Mouse (Mus musculus) hindbrain, embryonic 11.5 days (tissue): Measurements from ENCODE around the gene Col25a1. TPM values are rescaled to one million over a fixed set of nuclear protein-coding genes. Genes with fewer than 3 reads are reported as not detected.

Experiments
- ATAC-seq: fragments of 200-750 bp; cut with Nextera tagmentation; 2 replicates; pipeline ENCODE4 v1.8.0; 2017; ENCODE audit warnings: mild to moderate bottlenecking, moderate TSS enrichment, moderate library complexity; ENCODE audit not compliant: low FRiP score
- DNase-seq: peaks from one replicate; pipeline ENCODE4 v3.0.0-alpha.2; 2015; ENCODE audit warnings: low spot score
- H3K27ac ChIP-seq: fragments of 300-500 bp; sonication (generic); 2 replicates; pipeline ENCODE4 v1.5.1; 2014; ENCODE audit warnings: mild to moderate bottlenecking, low read depth, low read length
- H3K27me3 ChIP-seq: fragments of 300-500 bp; sonication (generic); 2 replicates; pipeline ENCODE4 v1.6.1; 2014; ENCODE audit warnings: mild to moderate bottlenecking, low read length, moderate library complexity, mixed read lengths; ENCODE audit not compliant: control insufficient read depth, insufficient read depth
- H3K36me3 ChIP-seq: fragments of 300-500 bp; sonication (generic); 2 replicates; pipeline ENCODE4 v1.6.1; 2014; ENCODE audit warnings: mild to moderate bottlenecking, low read length, moderate library complexity, mixed read lengths; ENCODE audit not compliant: control insufficient read depth, insufficient read depth
- H3K4me1 ChIP-seq: fragments of 300-500 bp; sonication (generic); replicated peaks from 2 replicates; pipeline ENCODE4 v1.6.1; 2014; ENCODE audit warnings: low read length, mixed read lengths; ENCODE audit not compliant: control insufficient read depth, insufficient read depth
- H3K4me2 ChIP-seq: fragments of 300-500 bp; sonication (generic); replicated peaks from 2 replicates; pipeline ENCODE4 v1.6.1; 2014; ENCODE audit warnings: mild to moderate bottlenecking, low read depth, low read length
- H3K4me3 ChIP-seq: fragments of 300-500 bp; sonication (generic); 2 replicates; pipeline ENCODE4 v1.5.1; 2014; ENCODE audit warnings: low read depth, low read length
- H3K9ac ChIP-seq: fragments of 300-500 bp; sonication (generic); 2 replicates; pipeline ENCODE4 v1.6.1; 2014; ENCODE audit warnings: low read depth, low read length
- H3K9me3 ChIP-seq: fragments of 300-500 bp; sonication (generic); 2 replicates; pipeline ENCODE4 v1.6.1; 2016; ENCODE audit warnings: low read length; ENCODE audit not compliant: control insufficient read depth
- WGBS: fragments of 180-500 bp; shearing (Covaris S2); extraction: QIAGEN DNeasy Blood & Tissue Kit; methylation state at CpG from one replicate; pipeline ENCODE4 v1.1.7; 2014; 5-methylcytosine and 5-hydroxymethylcytosine counted together
- polyA plus RNA-seq: library from polyadenylated mRNA; unstranded; fragments of >200 nt; fragmentation: Nextera tagmentation; extraction: Ambion mirVana; gene quantifications from 2 replicates; pipeline ENCODE4 v1.2.1, GENCODE M21; 2014

Col25a1 gene
- polyA plus RNA-seq, 1 experiment from 2014 or later, result 5.3 TPM

DNA sequence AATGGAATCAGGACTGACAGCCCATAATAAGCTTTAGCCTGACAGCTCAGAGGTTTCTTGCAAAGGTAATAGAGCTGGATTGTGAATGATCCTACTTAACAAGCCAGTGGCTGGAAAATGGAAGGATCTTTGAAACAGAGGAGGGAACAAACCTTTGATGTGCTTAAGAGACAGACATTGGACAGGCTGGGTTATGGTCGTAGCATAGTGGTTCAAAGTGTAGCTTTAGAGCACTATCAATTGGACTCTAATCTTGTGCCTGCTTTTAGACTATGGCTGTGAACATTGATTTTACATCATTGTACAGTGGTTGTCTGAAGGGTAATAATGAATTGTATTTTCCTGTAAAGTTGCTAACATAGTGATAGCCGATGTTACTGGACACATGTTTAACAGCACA is 86.4 kb downstream of the Col25a1 start:
- H3K9ac ChIP-seq, result no peak overlapping the region
- H3K27me3 ChIP-seq, result no peaks in the 10 kb centered on the region
- H3K4me3 ChIP-seq, result no peak overlapping the region
- H3K36me3 ChIP-seq, result no peaks in the 10 kb centered on the region
- H3K9me3 ChIP-seq, result no peaks in the 10 kb centered on the region
- no peak overlapping the region for H3K4me2 ChIP-seq
- ATAC-seq (no peak), DNase-seq (no peak)
- no peaks in the 10 kb centered on the region for H3K4me1 ChIP-seq
- H3K27ac ChIP-seq, result no peak overlapping the region
- WGBS, result 94% methylated on average over 2 of the region's 2 CpGs

DNA sequence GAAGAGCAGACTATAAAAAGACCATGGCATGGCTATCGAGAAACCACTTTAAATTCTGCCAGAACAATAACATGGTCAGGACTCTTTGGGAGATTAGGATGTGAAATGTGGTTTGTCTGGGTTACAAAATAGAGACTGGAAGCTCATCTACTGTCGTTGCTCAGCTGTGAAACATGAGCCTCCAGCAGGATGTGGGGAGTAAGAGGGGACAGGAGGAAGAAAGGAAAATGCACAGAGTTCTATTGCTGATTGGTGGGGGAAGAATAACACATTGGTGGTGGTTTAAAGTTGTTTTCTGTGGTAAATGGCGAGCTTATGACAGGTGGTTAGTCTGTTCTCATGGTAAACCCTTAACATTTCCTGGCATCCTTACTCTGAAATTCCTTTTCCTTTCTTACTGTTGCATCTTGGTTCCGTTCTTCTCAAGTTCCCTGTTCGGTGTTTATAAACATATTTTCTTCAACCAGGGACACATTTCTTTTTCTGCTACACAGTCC is 87.0 kb downstream of the Col25a1 start:
- Histone ChIP-seq H3K9ac (no peak overlapping the region), H3K9me3 (no peaks in the 10 kb centered on the region), H3K27me3 (no peaks in the 10 kb centered on the region), H3K4me3 (no peak overlapping the region), H3K4me2 (no peak overlapping the region), H3K4me1 (no peaks in the 10 kb centered on the region), H3K27ac (no peak overlapping the region), H3K36me3 (no peaks in the 10 kb centered on the region)
- no peak for DNase-seq
- ATAC-seq, result no peak
- WGBS, result 79% methylated on average over 5 of the region's 5 CpGs

GRCm38 (mm10) chr3:130220811-130221210 is 89.5 kb downstream of the Col25a1 start:
- H3K27me3 ChIP-seq, result no peaks in the 10 kb centered on the region
- H3K9ac ChIP-seq, result no peak overlapping the region
- no peaks in the 10 kb centered on the region for H3K9me3 ChIP-seq
- no peaks in the 10 kb centered on the region for H3K36me3 ChIP-seq
- no peak overlapping the region for H3K27ac ChIP-seq
- no peak for DNase-seq
- H3K4me3 ChIP-seq, result no peak overlapping the region
- no peak overlapping the region for H3K4me2 ChIP-seq
- WGBS, result 96% methylated on average over 3 of the region's 3 CpGs
- H3K4me1 ChIP-seq, result no peaks in the 10 kb centered on the region
- ATAC-seq, result no peak

DNA sequence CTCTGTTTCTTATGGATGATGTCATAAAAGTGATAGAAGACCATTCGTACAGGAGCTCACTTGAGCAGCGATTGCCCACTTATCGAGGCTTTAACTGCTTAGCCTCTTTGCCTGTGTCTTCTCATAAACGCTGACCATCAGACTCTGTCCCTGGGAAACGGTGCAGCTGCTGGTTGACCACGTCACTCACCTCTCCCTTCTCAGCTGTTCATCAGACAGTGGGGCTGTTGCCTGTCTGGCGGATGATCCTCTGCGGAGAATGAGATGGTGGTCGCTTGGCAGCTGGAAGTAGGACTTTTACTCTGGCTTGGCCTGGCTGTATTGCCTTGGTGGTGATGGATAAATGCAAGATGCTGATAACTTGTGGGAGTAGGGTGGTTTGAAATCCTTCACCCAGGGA is 96.9 kb downstream of the Col25a1 start:
- H3K4me2 ChIP-seq, result no peak overlapping the region
- no peak overlapping the region for H3K4me3 ChIP-seq
- no peaks in the 10 kb centered on the region for H3K4me1 ChIP-seq
- no peaks in the 10 kb centered on the region for H3K9me3 ChIP-seq
- ATAC-seq (no peak), DNase-seq (no peak)
- 92% methylated on average over 9 of the region's 9 CpGs for WGBS
- H3K27me3 ChIP-seq, result no peaks in the 10 kb centered on the region
- no peaks in the 10 kb centered on the region for H3K36me3 ChIP-seq
- no peak overlapping the region for H3K9ac ChIP-seq
- no peak overlapping the region for H3K27ac ChIP-seq

GRCm38 (mm10) chr3:130232944-130233343 is 101.6 kb downstream of the Col25a1 start:
- DNase-seq, result no peak
- no peaks in the 10 kb centered on the region for H3K4me1 ChIP-seq
- no peaks in the 10 kb centered on the region for H3K27me3 ChIP-seq
- no peak overlapping the region for H3K4me3 ChIP-seq
- no peaks in the 10 kb centered on the region for H3K36me3 ChIP-seq
- no peak for ATAC-seq
- WGBS, result 95% methylated on average over 7 of the region's 7 CpGs
- no peak overlapping the region for H3K4me2 ChIP-seq
- no peak overlapping the region for H3K9ac ChIP-seq
- no peaks in the 10 kb centered on the region for H3K9me3 ChIP-seq
- no peak overlapping the region for H3K27ac ChIP-seq

GRCm38 (mm10) chr3:130235233-130235632 is 103.9 kb downstream of the Col25a1 start:
- 92% methylated on average over 1 of the region's 1 CpGs for WGBS
- DNase-seq (no peak), ATAC-seq (no peak)
- Histone ChIP-seq H3K27me3 (no peaks in the 10 kb centered on the region), H3K27ac (no peak overlapping the region), H3K9ac (no peak overlapping the region), H3K36me3 (no peaks in the 10 kb centered on the region), H3K4me2 (no peak overlapping the region), H3K9me3 (no peaks in the 10 kb centered on the region), H3K4me1 (no peaks in the 10 kb centered on the region), H3K4me3 (no peak overlapping the region)

DNA sequence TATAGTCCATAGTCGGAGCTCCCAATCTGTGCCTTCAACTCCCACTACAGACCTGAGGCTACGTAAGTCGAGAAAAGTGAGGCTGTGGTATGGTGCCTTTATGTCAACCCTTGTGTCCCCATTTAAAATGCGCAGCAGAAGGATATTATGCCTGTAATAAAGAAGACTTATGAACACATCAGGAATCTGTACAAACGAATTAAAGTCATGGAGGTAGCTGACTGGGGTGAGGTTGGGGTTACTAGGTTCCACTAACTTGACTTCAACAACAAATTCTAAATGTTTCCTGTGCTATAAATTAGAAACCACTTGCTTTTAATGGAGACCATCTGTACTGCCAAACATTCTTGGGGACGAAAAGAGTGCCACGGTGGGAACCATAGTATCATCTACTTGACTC is 104.8 kb downstream of the Col25a1 start:
- H3K9me3 ChIP-seq, result no peaks in the 10 kb centered on the region
- H3K27ac ChIP-seq, result no peak overlapping the region
- H3K4me2 ChIP-seq, result no peak overlapping the region
- H3K36me3 ChIP-seq, result no peaks in the 10 kb centered on the region
- no peak overlapping the region for H3K4me3 ChIP-seq
- no peaks in the 10 kb centered on the region for H3K4me1 ChIP-seq
- no peaks in the 10 kb centered on the region for H3K27me3 ChIP-seq
- WGBS, result 86% methylated on average over 7 of the region's 7 CpGs
- ATAC-seq (no peak), DNase-seq (no peak)
- H3K9ac ChIP-seq, result no peak overlapping the region

GRCm38 (mm10) chr3:130237852-130238251 is 106.6 kb downstream of the Col25a1 start:
- WGBS, result 74% methylated on average over 1 of the region's 1 CpGs
- Histone ChIP-seq H3K4me1 (no peaks in the 10 kb centered on the region), H3K4me2 (no peak overlapping the region), H3K27me3 (no peaks in the 10 kb centered on the region), H3K9ac (no peak overlapping the region), H3K4me3 (no peak overlapping the region), H3K36me3 (no peaks in the 10 kb centered on the region), H3K9me3 (no peaks in the 10 kb centered on the region), H3K27ac (no peak overlapping the region)
- DNase-seq (no peak), ATAC-seq (no peak)

DNA sequence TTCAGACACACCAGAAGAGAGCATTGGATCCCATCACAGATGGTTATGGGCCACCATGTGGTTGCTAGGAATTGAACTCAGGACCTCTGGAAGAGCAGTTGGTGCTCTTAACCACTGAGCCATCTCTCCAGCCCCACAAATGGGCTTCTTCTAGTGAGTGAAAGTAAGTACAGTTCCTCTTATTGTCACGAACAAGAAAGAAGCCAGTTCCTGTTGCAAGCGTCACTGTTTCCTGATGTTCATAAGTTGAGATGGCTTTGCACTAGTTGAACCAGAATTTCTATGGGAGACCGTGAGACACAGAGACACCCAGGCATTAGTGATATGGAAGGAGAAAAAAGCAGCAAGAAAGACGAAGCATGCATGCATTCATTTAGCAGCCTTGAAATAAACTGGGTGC is 110.6 kb downstream of the Col25a1 start:
- no peak for ATAC-seq
- 89% methylated on average over 4 of the region's 4 CpGs for WGBS

More for the DNA sequence above, 110.6 kb downstream of the Col25a1 start:
- no peak overlapping the region for H3K27ac ChIP-seq
- H3K4me3 ChIP-seq, result no peak overlapping the region
- H3K4me2 ChIP-seq, result no peak overlapping the region
- no peaks in the 10 kb centered on the region for H3K27me3 ChIP-seq
- H3K4me1 ChIP-seq, result no peaks in the 10 kb centered on the region
- H3K9ac ChIP-seq, result no peak overlapping the region
- no peaks in the 10 kb centered on the region for H3K36me3 ChIP-seq
- no peak for DNase-seq
- H3K9me3 ChIP-seq, result no peaks in the 10 kb centered on the region
